Mouse (Mus musculus) spleen, adult 2 months (tissue): ENCODE results near the gene Ndrg2. TPM values are rescaled to one million over a fixed set of nuclear protein-coding genes. Genes with fewer than 3 reads are reported as not detected.

ENCODE experiments used
- DNase-seq, 2 experiments: peaks; one replicate each; pipeline versions ENCODE4 v3.0.0 to v3.0.0-alpha.2; 2012 to 2021; ENCODE audit warnings: low spot score in 2 of 2, low read depth in 1 of 2
- H3K27ac ChIP-seq: fragments of 200-500 bp; 2 replicates; pipeline ENCODE4 v1.5.1; 2012; ENCODE audit warnings: low read length, inconsistent platforms; ENCODE audit not compliant: insufficient read depth
- H3K27me3 ChIP-seq: fragments of 200-500 bp; 2 replicates; pipeline ENCODE4 v1.6.1; 2012; ENCODE audit warnings: mild to moderate bottlenecking, moderate library complexity, low read length, inconsistent platforms; ENCODE audit not compliant: control insufficient read depth, insufficient read depth
- H3K36me3 ChIP-seq: fragments of 200-500 bp; 2 replicates; pipeline ENCODE4 v1.6.1; 2012; ENCODE audit warnings: mild to moderate bottlenecking, low read length, inconsistent platforms; ENCODE audit not compliant: control insufficient read depth, insufficient read depth
- H3K4me1 ChIP-seq: fragments of 200-500 bp; 2 replicates; pipeline ENCODE4 v1.6.1; 2011; ENCODE audit warnings: inconsistent platforms; ENCODE audit not compliant: control insufficient read depth, insufficient read depth, insufficient read length
- H3K4me3 ChIP-seq: fragments of 200-500 bp; 2 replicates; pipeline ENCODE4 v1.5.1; 2011; ENCODE audit warnings: mild to moderate bottlenecking, inconsistent platforms; ENCODE audit not compliant: insufficient read depth, insufficient read length; ENCODE audit errors: extremely low read depth
- CTCF ChIP-seq: fragments of 200-500 bp; IDR thresholded peaks from 2 replicates; pipeline ENCODE4 v1.5.1; 2011; ENCODE audit warnings: mild to moderate bottlenecking, inconsistent platforms; ENCODE audit not compliant: insufficient read depth, insufficient read length, insufficient replicate concordance; ENCODE audit errors: extremely low read depth
- POLR2A ChIP-seq: fragments of 200-500 bp; IDR thresholded peaks from 2 replicates; pipeline ENCODE4 v1.6.1; 2011; ENCODE audit warnings: low read depth, low read length, inconsistent platforms
- WGBS: fragments of 180-500 bp; shearing (Covaris S2); methylation state at CpG from one replicate; pipeline ENCODE4 v1.1.7; 2018; 5-methylcytosine and 5-hydroxymethylcytosine counted together
- polyA plus RNA-seq: library from polyadenylated mRNA; depleted of rRNA; stranded (reverse); fragments of >200 nt; gene quantifications from 2 replicates; pipeline ENCODE4 v1.2.3, GENCODE M21; 2012; rRNA removed

The Ndrg2 gene
- polyA plus RNA-seq, result 19.2 and 21.0 TPM in 2 replicates

DNA sequence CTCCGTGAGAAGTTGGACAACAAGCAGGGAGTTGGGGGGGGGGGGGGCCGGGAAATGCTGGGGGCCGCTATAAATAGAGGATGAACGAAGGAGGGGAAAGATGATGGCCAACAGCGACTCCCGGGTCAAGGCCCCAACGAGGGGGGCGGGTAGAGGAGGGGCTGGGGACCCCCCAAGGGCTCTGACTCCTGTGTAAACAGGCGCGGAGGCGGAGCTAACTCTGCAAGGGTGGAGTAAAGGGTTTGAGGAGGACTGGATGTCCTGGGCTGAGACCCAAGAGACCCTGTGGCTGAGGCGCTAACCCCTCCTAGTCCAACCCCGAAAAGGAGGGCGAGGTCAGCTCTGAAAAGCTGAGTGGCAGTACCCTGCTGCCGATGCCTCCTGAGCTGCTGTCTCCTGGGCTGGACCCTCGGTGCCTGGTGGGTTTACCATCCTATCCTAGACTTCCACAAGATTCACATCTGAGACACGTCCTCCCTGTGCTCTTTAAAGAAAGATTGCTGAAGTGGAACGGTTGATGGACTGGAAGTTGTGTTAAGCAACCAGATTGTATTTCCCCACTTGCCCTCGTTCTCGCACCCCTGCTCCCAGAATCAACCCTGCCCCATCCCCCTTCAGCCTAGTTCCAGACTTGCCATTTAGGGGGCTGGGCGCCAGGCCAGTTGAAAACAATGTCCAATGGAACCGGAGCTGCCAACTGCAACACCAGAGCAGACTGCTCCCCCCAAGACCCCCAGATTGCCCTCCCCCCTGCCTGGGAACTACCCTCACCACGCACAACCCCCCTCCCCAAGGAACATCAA is at the start of gene Ndrg2:
TSS of gene Ndrg2 (minus strand) at position 199 of the 803 bp plus-strand sequence.
- Histone ChIP-seq H3K27me3 (peaks cover 12% of the 10 kb centered on the region), H3K36me3 (no peaks in the 10 kb centered on the region), H3K27ac (peak within 1 kb of the TSS; percentile 94), H3K4me1 (peaks cover 3% of the 10 kb centered on the region), H3K4me3 (peak within 1 kb of the TSS; percentile 66)
- WGBS, result 11% methylated on average over 23 of the region's 23 CpGs
- peak in 1 of 2 experiments; percentile 10 for DNase-seq
- no peak for TF ChIP-seq POLR2A
- TF ChIP-seq CTCF, result no peak

DNA sequence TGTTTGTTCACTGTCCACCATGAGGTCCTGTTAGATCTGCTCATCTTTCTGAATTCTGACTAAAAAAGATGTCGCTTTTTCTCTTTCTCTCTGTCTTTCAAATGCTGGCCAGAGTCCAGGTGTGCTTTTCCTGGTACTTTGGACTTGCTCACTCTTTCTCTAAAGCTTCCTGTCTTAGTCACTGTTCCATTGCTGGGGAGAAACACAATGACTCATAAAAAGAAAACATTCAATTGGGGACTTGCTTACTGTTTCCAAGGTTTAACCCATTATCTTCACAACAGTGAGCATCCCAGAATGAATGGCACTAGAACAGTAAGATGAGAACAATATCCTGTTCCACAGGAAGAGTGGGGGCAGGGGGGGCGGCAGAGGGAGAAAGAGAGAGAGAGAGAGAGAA is 46.4 kb upstream of the Ndrg2 start:
- no peak overlapping the region for H3K27ac ChIP-seq
- no peak for DNase-seq
- TF ChIP-seq POLR2A, result no peak
- no peak for TF ChIP-seq CTCF
- H3K27me3 ChIP-seq, result no peaks in the 10 kb centered on the region
- no peak overlapping the region for H3K4me3 ChIP-seq
- H3K4me1 ChIP-seq, result no peaks in the 10 kb centered on the region
- WGBS, result 78% methylated on average over 2 of the region's 2 CpGs
- H3K36me3 ChIP-seq, result no peaks in the 10 kb centered on the region

DNA sequence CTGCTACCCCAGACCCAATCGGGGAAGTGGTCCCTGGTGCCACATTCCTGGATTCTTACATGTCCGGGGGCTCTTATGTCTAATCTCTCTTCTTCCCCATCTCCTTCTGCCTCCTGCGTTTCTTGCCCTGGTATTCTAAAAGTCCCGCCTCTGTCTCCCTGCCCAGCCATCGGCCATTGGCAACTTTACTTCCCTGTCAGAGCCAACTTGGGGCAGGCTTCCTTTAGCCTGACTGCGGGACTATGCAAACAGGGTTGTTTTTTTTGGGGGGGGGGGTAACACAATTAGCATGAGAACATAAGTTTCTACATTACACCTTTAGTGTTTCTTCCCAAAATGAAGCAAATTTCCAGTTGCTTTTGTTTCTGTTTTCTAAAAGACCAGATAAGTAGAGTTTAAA is 29.4 kb upstream of the Ndrg2 start:
- Histone ChIP-seq H3K4me3 (no peak overlapping the region), H3K27me3 (no peaks in the 10 kb centered on the region), H3K36me3 (no peaks in the 10 kb centered on the region), H3K27ac (no peak overlapping the region), H3K4me1 (no peaks in the 10 kb centered on the region)
- TF ChIP-seq CTCF (no peak), POLR2A (no peak)
- no peak for DNase-seq
- 79% methylated on average over 6 of the region's 6 CpGs for WGBS

DNA sequence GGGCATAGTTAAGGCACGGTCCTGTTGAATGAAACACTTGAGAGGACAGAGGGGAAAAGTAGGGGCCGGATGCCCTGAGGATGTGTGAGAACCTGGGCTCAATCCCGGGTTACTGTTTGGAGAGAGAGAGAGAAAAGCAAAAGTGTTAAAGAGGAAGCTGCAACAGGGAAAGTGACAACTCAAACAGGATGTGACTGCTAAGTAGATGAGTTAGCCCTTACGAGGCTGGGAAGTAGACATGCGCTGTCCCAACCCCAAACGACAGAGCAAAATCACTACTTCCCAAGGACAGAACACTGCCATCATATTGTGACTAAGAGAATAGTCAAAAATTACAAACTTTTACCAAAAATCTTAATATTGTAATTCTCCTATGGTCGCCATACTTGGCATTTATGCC is 28.3 kb upstream of the Ndrg2 start:
- DNase-seq, result no peak
- no peaks in the 10 kb centered on the region for H3K36me3 ChIP-seq
- no peak overlapping the region for H3K4me3 ChIP-seq
- no peak for TF ChIP-seq CTCF
- TF ChIP-seq POLR2A, result no peak
- no peak overlapping the region for H3K27ac ChIP-seq
- WGBS, result 39% methylated on average over 7 of the region's 7 CpGs
- H3K27me3 ChIP-seq, result no peaks in the 10 kb centered on the region; the same call in 1 of the 2 replicates
- H3K4me1 ChIP-seq, result no peaks in the 10 kb centered on the region

DNA sequence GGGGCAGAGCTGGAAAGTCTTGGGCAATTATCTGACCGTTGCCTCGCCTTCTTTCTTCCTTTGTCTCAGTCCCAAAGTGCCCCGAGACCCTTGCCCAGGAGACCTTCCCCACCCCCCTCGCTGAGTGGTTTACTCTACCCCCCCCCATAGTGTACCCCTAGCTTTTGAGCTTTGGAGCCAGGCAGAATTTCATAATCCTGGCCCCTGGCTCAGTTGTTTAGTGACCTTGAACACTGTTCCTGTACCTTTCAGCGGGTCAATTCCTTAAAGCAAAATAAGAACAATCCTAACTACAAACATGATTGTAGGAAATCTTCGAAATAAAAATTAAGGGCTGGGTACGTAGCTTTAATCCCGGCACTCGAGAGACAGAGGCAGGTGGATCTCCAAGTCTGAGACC is 27.6 kb upstream of the Ndrg2 start:
- Histone ChIP-seq H3K27me3 (no peaks in the 10 kb centered on the region; the same call in 1 of the 2 replicates), H3K27ac (no peak overlapping the region), H3K4me1 (no peaks in the 10 kb centered on the region), H3K36me3 (no peaks in the 10 kb centered on the region), H3K4me3 (no peak overlapping the region)
- 75% methylated on average over 9 of the region's 9 CpGs for WGBS
- no peak for DNase-seq
- no peak for TF ChIP-seq CTCF
- no peak for TF ChIP-seq POLR2A

DNA sequence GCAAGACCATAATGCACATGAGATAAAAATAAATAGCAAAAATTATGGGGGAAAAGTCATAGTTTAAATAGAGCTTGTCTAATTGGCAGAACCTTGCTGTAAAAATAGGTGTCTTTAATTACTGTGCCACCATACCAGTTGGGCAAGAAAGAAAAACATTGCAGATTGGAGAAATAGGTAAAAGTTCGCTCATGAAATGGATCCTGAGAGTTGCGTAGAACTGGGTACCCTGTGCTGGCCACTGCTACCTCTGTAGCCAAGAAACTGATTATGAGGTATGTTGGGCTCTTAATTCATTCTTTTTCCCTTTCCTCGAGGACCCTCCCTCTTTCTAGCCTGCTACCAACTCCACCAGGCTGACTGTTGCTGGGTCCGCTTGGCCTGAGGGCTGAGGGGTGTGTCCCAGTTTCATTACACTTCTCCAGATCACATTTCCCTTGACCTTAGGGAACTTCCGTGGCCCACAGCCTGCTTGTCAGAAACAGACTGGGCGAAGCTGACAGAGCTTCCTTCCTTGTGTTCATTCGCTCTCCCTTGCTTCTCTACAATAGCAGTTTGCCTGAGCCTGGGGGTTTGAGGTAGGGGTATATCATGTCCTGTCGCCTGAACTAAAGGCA is 27.1 kb upstream of the Ndrg2 start:
- no peak for DNase-seq
- TF ChIP-seq CTCF (no peak), POLR2A (no peak)
- no peak overlapping the region for H3K27ac ChIP-seq
- H3K36me3 ChIP-seq, result no peaks in the 10 kb centered on the region
- no peaks in the 10 kb centered on the region for H3K4me1 ChIP-seq
- no peaks in the 10 kb centered on the region; the same call in 1 of the 2 replicates for H3K27me3 ChIP-seq
- WGBS, result 49% methylated on average over 8 of the region's 8 CpGs
- H3K4me3 ChIP-seq, result no peak overlapping the region

DNA sequence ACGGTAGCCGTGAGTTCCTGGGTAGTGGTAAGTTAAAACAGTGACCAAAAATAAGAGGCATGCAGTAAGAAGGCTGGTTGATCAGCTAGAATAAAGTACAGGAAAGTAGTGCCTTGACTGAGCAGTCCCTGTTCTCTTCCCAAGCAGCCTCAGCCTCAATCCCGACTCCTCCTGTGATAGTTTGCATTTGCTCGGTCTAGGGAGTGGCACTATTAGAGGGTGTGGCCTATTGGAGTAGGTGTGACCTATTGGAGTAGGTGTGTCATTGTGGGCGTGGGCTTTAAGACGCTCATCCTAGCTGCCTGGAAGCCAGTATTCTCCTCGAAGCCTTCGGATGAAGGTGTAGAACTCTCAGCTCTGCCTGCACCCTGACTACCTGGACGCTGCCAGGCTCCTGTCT is 25.0 kb upstream of the Ndrg2 start:
- H3K4me1 ChIP-seq, result no peaks in the 10 kb centered on the region
- TF ChIP-seq CTCF (no peak), POLR2A (no peak)
- no peak overlapping the region for H3K4me3 ChIP-seq
- no peak overlapping the region for H3K27ac ChIP-seq
- H3K36me3 ChIP-seq, result no peaks in the 10 kb centered on the region
- no peak for DNase-seq
- 92% methylated on average over 9 of the region's 9 CpGs for WGBS
- no peaks in the 10 kb centered on the region; the same call in 1 of the 2 replicates for H3K27me3 ChIP-seq
